Mouse (Mus musculus): ENCODE results near the gene Dysf. TPM values are rescaled to one million over a fixed set of nuclear protein-coding genes. Genes with fewer than 3 reads are reported as not detected.

Gene Dysf
- 1.4 and 1.5 TPM in 2 replicates for polyA plus RNA-seq (2021; fragmentation: Nextera tagmentation)
- long read RNA-seq, experiment 1, partial matches to known transcripts = 12 of 14 reads
- long read RNA-seq, experiment 1, other reads (novel, unspliced or antisense) = 2 of 14 reads
- long read RNA-seq, experiment 2, partial matches to known transcripts = 2 of 3 reads
- long read RNA-seq, experiment 2, other reads (novel, unspliced or antisense) = 1 of 3 reads

DNA sequence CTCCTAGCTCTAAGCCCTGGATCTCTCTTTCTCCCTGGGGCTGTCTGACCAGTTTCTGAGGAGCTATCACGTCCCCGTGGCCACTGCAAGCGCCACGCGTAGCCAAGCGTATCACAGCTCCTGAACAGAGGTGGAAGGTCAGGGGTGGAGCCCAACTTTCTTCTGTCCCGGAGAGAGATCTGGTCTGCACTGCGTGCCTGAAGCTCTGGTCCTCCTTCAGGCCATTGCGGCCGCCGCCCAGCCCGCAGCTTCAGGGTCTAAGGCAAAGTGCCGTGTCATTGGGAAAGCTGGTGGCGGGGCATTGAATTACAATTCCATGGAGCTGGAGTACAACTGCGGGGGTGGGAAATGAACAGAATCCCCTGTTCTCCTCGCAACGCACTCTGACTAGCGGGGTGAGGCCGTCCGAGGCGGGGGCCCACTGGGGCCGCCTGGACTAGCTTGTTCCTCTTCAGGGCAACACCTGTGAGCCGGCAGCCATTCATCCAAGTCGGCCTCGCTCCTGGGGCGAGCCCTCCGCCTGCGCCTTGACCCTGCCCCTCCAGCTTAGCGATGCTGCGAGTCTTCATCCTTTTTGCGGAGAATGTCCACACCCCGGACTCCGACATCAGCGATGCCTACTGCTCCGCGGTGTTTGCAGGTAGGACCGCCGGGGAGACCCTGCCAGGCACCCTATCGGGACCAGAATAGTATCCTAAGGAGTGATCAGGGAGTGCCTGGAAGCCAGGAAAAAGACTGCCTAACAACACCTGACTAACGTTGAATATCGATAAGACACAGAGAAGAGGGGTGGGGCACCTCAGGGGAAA is at the start of gene Dysf:
Dysf (plus strand) TSS at position 228 of the 809 bp plus-strand sequence.

Other genes starting within 250 kb of the Dysf start
- not detected in 2 replicates for gene Ankrd53, start 245.9 kb upstream of the Dysf start, polyA plus RNA-seq (2021; fragmentation: Nextera tagmentation)
- gene Tex261, start 232.8 kb upstream of the Dysf start, polyA plus RNA-seq (2021; fragmentation: Nextera tagmentation) = 54.2 and 59.3 TPM in 2 replicates
- gene Nagk, start 213.6 kb upstream of the Dysf start, polyA plus RNA-seq (2021; fragmentation: Nextera tagmentation) = 81.0 and 103 TPM in 2 replicates
- gene Paip2b, start 176.8 kb upstream of the Dysf start, polyA plus RNA-seq (2021; fragmentation: Nextera tagmentation) = 14.1 and 15.3 TPM in 2 replicates
- 25.1 and 30.1 TPM in 2 replicates for gene Zfp638, start 141.5 kb upstream of the Dysf start, polyA plus RNA-seq (2021; fragmentation: Nextera tagmentation)

All from left cerebral cortex, adult 6 months (tissue).